Mouse (Mus musculus): ENCODE data around the gene Asic2. TPM values are rescaled to one million over a fixed set of nuclear protein-coding genes. Genes with fewer than 3 reads are reported as not detected.
A peak's percentile ranks its signal among the peaks of the same experiment; 100 is the strongest.

Asic2 gene
- polyA plus RNA-seq, 1 experiment = not detected

DNA sequence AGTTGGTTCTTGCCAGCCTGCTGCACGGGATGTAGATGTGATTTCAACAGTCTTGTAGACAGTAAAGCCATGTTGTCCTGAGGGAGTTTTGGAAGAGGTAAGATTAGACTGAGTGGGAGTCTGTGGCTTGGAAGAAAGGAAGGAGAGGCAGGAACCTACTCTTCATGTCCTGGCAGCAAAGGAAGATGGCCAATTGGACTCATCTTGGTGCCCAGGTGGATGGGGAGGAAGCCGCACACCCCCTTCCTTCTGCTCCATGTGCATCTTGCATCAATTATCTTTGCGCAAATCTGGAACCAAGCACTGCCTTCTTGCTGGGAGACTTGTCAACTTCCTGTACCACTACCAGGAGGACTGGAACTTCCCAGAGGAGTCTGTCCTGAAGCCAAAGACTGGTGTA is 403.4 kb downstream of the Asic2 start:
- Histone ChIP-seq H3K4me3 (replicated peaks) (no peak overlapping the region), H3K36me3 (ENCODE audit: control insufficient read depth) (no peaks in the 10 kb centered on the region), H3K4me1 (ENCODE audit: control insufficient read depth) (no peaks in the 10 kb centered on the region), H3K9me3 (ENCODE audit: control insufficient read depth, low read length) (no peaks in the 10 kb centered on the region), H3K27me3 (ENCODE audit: control insufficient read depth) (no peaks in the 10 kb centered on the region)
- no peak for TF ChIP-seq TAL1 (IDR thresholded peaks at IDR 0.05; ENCODE audit: low read length)

DNA sequence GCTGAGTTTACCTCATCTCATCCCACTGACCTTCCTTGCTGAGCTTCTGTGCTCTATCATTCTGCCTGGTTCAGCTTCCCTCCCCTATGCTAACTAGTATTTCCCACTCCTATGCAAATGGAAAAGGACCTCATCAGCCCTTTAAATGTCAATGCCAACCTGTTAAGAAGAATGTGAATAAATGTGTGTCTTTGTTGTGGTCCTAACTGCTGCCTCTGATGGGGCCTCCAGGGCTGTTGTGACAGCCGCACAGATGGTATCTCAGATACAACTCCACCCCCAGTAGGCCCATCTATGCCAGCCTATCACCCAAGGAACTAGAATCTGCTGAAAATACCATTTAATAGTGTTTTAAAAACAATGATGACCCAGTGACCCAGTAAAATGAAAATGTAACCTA is 407.9 kb downstream of the Asic2 start:
- H3K36me3 ChIP-seq (ENCODE audit: control insufficient read depth) = no peaks in the 10 kb centered on the region
- TF ChIP-seq GATA1 (IDR thresholded peaks at IDR 0.05; ENCODE audit: low read length) (no peak), TAL1 (IDR thresholded peaks at IDR 0.05; ENCODE audit: low read length) (no peak)
- no peak overlapping the region for H3K4me3 ChIP-seq (replicated peaks)
- peaks cover 1% of the 10 kb centered on the region; the same call in 1 of the 2 replicates for H3K9me3 ChIP-seq (ENCODE audit: control insufficient read depth, low read length)
- no peaks in the 10 kb centered on the region for H3K27me3 ChIP-seq (ENCODE audit: control insufficient read depth)
- H3K4me1 ChIP-seq (ENCODE audit: control insufficient read depth) = no peaks in the 10 kb centered on the region

DNA sequence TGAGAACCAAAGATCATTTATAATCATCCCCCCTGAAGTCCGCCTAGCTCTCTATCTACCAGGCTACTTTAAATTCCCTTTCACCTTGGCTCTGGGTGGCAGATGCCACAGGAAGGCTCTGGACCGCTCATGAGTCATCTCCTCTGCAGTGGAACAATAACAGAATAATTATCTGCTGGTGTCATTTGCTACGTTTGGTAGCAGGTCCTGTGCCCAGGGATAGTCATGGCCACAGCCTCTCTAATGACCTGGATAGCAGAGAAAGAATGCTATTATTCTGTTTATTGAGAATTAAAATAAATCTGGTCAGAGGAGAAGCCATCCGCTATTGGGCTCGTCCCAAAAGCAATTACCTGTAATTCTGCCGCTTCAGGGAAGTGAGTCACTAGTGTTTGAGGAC is 425.1 kb downstream of the Asic2 start:
- H3K4me3 ChIP-seq (replicated peaks) = no peak overlapping the region
- no peaks in the 10 kb centered on the region for H3K4me1 ChIP-seq (ENCODE audit: control insufficient read depth)
- H3K9me3 ChIP-seq (ENCODE audit: control insufficient read depth, low read length) = peaks cover 12% of the 10 kb centered on the region
- no peak for TF ChIP-seq TAL1 (IDR thresholded peaks at IDR 0.05; ENCODE audit: low read length)
- TF ChIP-seq GATA1 (IDR thresholded peaks at IDR 0.05; ENCODE audit: low read length) = no peak
- no peaks in the 10 kb centered on the region for H3K27me3 ChIP-seq (ENCODE audit: control insufficient read depth)
- H3K36me3 ChIP-seq (ENCODE audit: control insufficient read depth) = no peaks in the 10 kb centered on the region

DNA sequence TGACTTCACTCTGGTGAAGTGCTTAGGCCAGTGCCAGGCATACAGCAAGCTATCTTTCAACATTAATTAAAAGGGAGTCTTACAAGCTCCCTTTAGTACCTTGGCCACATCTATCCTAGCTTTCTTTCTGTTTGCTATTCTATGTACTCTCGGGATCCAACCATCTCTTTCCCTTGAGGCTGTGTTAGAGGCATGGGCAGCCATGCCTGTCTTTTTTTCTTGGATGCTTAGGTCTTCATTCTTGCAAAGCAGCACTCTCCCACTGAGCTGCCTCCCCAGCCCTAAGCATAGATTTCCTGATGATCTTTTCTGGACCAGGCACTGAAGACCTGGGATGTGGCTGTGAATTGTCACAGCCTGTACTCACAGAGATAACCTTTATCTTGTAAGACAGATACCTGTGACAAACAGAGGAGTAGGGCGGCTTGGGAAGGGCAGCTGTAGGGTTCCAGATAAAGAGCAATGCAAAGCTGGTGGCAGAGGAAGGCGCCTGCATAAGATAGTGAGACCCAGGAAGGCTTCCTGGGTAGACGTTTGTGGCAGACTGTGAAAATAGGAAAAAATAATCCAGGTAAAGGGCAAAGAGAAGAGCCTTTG is 433.0 kb downstream of the Asic2 start:
- no peaks in the 10 kb centered on the region for H3K36me3 ChIP-seq (ENCODE audit: control insufficient read depth)
- no peaks in the 10 kb centered on the region for H3K27me3 ChIP-seq (ENCODE audit: control insufficient read depth)
- no peaks in the 10 kb centered on the region for H3K9me3 ChIP-seq (ENCODE audit: control insufficient read depth, low read length)
- 0 out of 2 replicates have a peak, but pooled peaks have one; percentile 5 for TF ChIP-seq GATA1 (IDR thresholded peaks at IDR 0.05; ENCODE audit: low read length)
- TF ChIP-seq TAL1 (IDR thresholded peaks at IDR 0.05; ENCODE audit: low read length) = peak; percentile 52
- H3K4me3 ChIP-seq (replicated peaks) = no peak overlapping the region
- H3K4me1 ChIP-seq (ENCODE audit: control insufficient read depth) = peaks cover 14% of the 10 kb centered on the region

DNA sequence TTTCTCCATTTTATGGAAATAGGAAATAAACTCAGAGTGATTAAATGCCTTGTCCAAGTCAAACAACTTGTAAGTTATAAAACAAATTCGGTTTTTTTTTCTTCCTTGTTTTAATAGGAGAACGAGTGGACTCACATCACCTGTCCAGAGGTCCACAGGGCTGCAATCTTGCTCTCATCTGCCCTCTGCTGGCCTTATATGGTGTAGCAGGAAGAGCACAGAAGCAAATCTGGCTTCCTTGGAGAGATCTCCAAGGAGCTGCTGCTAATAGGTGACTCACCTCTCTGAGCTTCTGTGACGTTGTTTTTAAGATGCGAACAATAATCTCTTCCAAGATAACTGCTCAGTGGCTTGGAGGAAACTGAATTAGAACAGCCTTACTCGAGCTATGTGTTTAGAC is 433.6 kb downstream of the Asic2 start:
- H3K9me3 ChIP-seq (ENCODE audit: control insufficient read depth, low read length) = no peaks in the 10 kb centered on the region
- no peak overlapping the region for H3K4me3 ChIP-seq (replicated peaks)
- H3K4me1 ChIP-seq (ENCODE audit: control insufficient read depth) = peaks cover 14% of the 10 kb centered on the region
- H3K27me3 ChIP-seq (ENCODE audit: control insufficient read depth) = no peaks in the 10 kb centered on the region
- no peaks in the 10 kb centered on the region for H3K36me3 ChIP-seq (ENCODE audit: control insufficient read depth)
- TF ChIP-seq TAL1 (IDR thresholded peaks at IDR 0.05; ENCODE audit: low read length) = no peak
- TF ChIP-seq GATA1 (IDR thresholded peaks at IDR 0.05; ENCODE audit: low read length) = no peak

DNA sequence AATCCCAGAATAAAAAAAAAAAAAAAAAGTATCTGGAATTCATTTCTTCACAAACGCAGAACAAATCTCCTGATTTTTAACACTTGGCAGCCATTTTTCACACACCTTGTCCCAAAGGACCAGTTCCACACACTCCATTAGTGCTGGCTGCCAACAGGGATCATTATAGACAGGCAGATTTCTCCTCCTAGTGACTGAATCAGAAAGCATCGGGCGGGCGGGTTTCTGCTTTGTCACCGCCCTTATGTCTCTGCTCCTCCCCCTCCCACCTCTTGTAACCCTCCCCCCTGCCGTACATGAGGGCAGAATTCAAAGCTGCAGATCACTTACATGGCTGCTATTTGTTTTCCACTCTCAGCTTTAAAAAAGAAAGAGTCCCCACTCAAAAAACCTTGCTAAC is 436.4 kb downstream of the Asic2 start:
- no peak overlapping the region for H3K4me3 ChIP-seq (replicated peaks)
- H3K36me3 ChIP-seq (ENCODE audit: control insufficient read depth) = no peaks in the 10 kb centered on the region
- peaks cover 14% of the 10 kb centered on the region for H3K4me1 ChIP-seq (ENCODE audit: control insufficient read depth)
- TF ChIP-seq TAL1 (IDR thresholded peaks at IDR 0.05; ENCODE audit: low read length) = no peak
- TF ChIP-seq GATA1 (IDR thresholded peaks at IDR 0.05; ENCODE audit: low read length) = no peak
- H3K27me3 ChIP-seq (ENCODE audit: control insufficient read depth) = no peaks in the 10 kb centered on the region
- no peaks in the 10 kb centered on the region for H3K9me3 ChIP-seq (ENCODE audit: control insufficient read depth, low read length)

DNA sequence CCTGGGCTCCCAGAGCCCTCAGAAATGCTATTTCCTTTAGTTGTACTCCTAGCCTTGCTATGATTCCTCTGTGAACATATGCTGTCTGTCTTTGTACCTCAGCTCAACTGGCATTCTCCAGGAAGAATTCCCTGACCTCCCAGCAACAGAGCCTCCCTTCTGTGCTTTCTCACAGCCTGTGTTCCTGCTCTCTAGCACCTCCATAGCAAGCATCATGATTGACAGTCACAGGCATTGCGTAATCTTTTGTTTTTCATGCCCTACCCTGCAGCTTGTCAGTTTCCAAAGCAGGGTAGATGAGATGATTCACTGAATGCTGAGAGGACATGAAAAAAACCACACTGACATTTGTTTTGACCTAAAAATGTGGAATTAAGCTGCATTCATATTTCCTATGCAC is 445.3 kb downstream of the Asic2 start:
- TF ChIP-seq TAL1 (IDR thresholded peaks at IDR 0.05; ENCODE audit: low read length) (no peak), GATA1 (IDR thresholded peaks at IDR 0.05; ENCODE audit: low read length) (no peak)

DNA sequence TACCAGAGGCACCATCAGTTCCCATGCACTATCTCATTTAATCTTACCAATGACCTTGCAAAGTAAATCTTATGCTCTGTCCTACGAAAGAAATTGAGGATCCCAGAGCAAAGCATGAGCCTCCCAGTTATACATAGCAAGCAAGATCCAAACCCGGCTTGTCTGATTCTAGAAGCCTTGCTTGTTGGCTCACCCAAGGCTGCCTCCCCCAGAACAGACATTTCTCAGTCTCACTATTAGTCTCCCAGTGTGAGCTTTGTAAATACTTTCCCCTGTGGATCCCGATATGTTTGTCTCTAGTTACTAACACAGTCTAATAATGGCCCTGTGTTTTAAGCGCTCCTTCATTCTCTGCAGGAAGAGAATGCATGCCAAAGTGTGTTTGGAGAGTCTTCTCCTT is 446.4 kb downstream of the Asic2 start:
- no peak overlapping the region for H3K4me3 ChIP-seq (replicated peaks)
- no peaks in the 10 kb centered on the region for H3K27me3 ChIP-seq (ENCODE audit: control insufficient read depth)
- TF ChIP-seq TAL1 (IDR thresholded peaks at IDR 0.05; ENCODE audit: low read length) = no peak
- TF ChIP-seq GATA1 (IDR thresholded peaks at IDR 0.05; ENCODE audit: low read length) = no peak
- no peaks in the 10 kb centered on the region for H3K36me3 ChIP-seq (ENCODE audit: control insufficient read depth)
- no peaks in the 10 kb centered on the region for H3K9me3 ChIP-seq (ENCODE audit: control insufficient read depth, low read length)
- H3K4me1 ChIP-seq (ENCODE audit: control insufficient read depth) = no peaks in the 10 kb centered on the region

More for the DNA sequence above, 445.3 kb downstream of the Asic2 start:
- Histone ChIP-seq H3K27me3 (ENCODE audit: control insufficient read depth) (no peaks in the 10 kb centered on the region), H3K4me1 (ENCODE audit: control insufficient read depth) (no peaks in the 10 kb centered on the region), H3K4me3 (replicated peaks) (no peak overlapping the region), H3K9me3 (ENCODE audit: control insufficient read depth, low read length) (no peaks in the 10 kb centered on the region), H3K36me3 (ENCODE audit: control insufficient read depth) (no peaks in the 10 kb centered on the region)

DNA sequence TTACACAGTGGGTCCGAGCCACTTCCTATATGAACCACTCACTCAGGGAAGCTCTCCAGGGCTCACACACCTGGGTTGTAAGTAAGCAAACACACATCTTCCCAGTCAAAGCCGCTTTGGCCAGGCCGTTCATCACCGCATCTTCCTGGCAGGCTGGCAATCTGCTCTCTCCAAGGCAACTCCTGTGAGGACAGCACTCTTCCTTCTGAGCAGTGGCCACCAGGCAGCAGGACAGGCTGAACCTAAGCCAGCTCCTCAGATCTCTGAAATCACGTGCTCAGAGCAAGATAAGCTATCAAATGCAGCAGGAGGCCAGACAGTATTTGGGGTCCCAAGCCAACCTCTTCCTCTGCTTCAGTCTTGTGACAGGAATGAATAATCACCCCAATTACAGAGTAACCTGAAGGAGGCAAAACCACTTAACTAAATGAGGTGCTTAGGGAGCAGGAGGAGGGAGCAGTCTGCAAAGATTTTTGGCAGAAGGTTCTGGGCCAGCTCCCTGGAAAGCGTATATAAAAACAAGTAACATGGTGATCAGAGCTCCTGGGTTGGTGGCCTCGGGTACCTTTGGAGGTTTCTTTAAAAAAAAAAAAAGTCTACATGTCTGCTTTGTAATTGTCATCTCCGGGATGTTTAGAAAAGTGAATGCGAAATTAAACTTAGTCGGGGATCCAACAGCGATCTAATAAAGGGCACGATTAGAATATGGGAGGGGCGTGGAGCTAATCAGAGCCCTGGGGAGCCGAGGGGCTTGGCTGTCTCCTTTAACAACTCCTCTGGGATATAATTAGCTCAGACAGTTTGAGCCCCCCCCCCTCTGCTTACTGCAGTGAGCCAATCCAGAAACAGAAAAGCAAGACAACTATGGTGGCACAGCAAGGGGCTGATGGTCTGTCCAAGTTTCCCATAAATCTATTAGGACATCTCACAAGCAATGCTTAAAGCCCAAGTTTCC is 450.0 kb downstream of the Asic2 start:
- Histone ChIP-seq H3K36me3 (ENCODE audit: control insufficient read depth) (no peaks in the 10 kb centered on the region), H3K9me3 (ENCODE audit: control insufficient read depth, low read length) (no peaks in the 10 kb centered on the region), H3K4me1 (ENCODE audit: control insufficient read depth) (no peaks in the 10 kb centered on the region), H3K4me3 (replicated peaks) (no peak overlapping the region), H3K27me3 (ENCODE audit: control insufficient read depth) (no peaks in the 10 kb centered on the region)
- TF ChIP-seq TAL1 (IDR thresholded peaks at IDR 0.05; ENCODE audit: low read length) = no peak
- TF ChIP-seq GATA1 (IDR thresholded peaks at IDR 0.05; ENCODE audit: low read length) = no peak
